Mouse (Mus musculus) hindbrain, embryonic 14.5 days (tissue): ENCODE data around the gene Ifit1bl1. TPM values are rescaled to one million over a fixed set of nuclear protein-coding genes. Genes with fewer than 3 reads are reported as not detected.

Experiments used
- ATAC-seq: fragments of 200-750 bp; cut with Nextera tagmentation; 2 replicates; pipeline ENCODE4 v1.8.0; 2017; ENCODE audit warnings: moderate number of reproducible peaks, mild to moderate bottlenecking, moderate TSS enrichment, moderate library complexity; ENCODE audit not compliant: low FRiP score
- DNase-seq: peaks from one replicate; pipeline ENCODE4 v3.0.0-alpha.2; 2015; ENCODE audit warnings: low spot score
- H3K27ac ChIP-seq: fragments of 300-500 bp; sonication (generic); 2 replicates; pipeline ENCODE4 v1.5.1; 2014; ENCODE audit warnings: mild to moderate bottlenecking, moderate library complexity
- H3K27me3 ChIP-seq: fragments of 300-500 bp; sonication (generic); 2 replicates; pipeline ENCODE4 v1.6.1; 2014; ENCODE audit warnings: mild to moderate bottlenecking, low read length, mixed read lengths; ENCODE audit not compliant: control insufficient read depth, insufficient read depth
- H3K36me3 ChIP-seq: fragments of 300-500 bp; sonication (generic); replicated peaks from 2 replicates; pipeline ENCODE4 v1.6.1; 2014; ENCODE audit not compliant: control insufficient read depth, insufficient read depth
- H3K4me1 ChIP-seq: fragments of 300-500 bp; sonication (generic); replicated peaks from 2 replicates; pipeline ENCODE4 v1.6.1; 2014; ENCODE audit warnings: antibody characterized with exemption, low read length, mixed read lengths; ENCODE audit not compliant: control insufficient read depth, insufficient read depth
- H3K4me2 ChIP-seq: fragments of 300-500 bp; sonication (generic); replicated peaks from 2 replicates; pipeline ENCODE4 v1.6.1; 2014; ENCODE audit warnings: mild to moderate bottlenecking, moderate library complexity
- H3K4me3 ChIP-seq: fragments of 300-500 bp; sonication (generic); replicated peaks from 2 replicates; pipeline ENCODE4 v1.5.1; 2014; ENCODE audit warnings: mild to moderate bottlenecking, low read length
- H3K9ac ChIP-seq: fragments of 300-500 bp; sonication (generic); 2 replicates; pipeline ENCODE4 v1.6.1; 2014
- H3K9me3 ChIP-seq: fragments of 300-500 bp; sonication (generic); 2 replicates; pipeline ENCODE4 v1.6.1; 2016; ENCODE audit warnings: low read length; ENCODE audit not compliant: control insufficient read depth
- WGBS: fragments of 180-500 bp; shearing (Covaris S2); extraction: QIAGEN DNeasy Blood & Tissue Kit; methylation state at CpG from one replicate; pipeline ENCODE4 v1.1.7; 2014; 5-methylcytosine and 5-hydroxymethylcytosine counted together
- polyA plus RNA-seq: library from polyadenylated mRNA; unstranded; fragments of >200 nt; fragmentation: Nextera tagmentation; extraction: Ambion mirVana; gene quantifications from 2 replicates; pipeline ENCODE4 v1.2.1, GENCODE M21; 2014

Gene Ifit1bl1
- polyA plus RNA-seq, 1 experiment from 2014 or later = 1.4 TPM

DNA sequence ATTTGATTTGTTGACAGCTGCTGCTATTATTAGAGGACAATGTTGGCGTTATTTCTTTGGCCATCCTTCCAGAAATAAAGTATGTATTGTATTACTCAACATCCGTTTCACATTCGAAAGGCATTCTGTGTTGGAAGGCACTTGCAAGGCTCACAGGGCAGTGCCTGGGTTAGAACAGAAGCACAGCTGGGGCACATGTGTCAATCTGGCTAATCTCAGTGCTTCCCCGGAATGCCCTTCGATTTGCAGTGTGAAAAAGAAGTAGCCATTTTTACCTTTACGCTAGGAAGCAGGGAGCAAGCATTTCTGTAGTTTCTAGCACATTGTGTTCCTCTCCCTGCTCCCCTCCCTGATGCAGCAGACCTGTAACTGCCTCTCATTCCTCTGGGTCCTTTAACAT is 48.7 kb downstream of the Ifit1bl1 start:
- Histone ChIP-seq H3K36me3 (no peaks in the 10 kb centered on the region), H3K4me2 (no peak overlapping the region), H3K27me3 (no peaks in the 10 kb centered on the region), H3K9me3 (no peaks in the 10 kb centered on the region), H3K4me3 (no peak overlapping the region), H3K9ac (no peak overlapping the region), H3K4me1 (no peaks in the 10 kb centered on the region), H3K27ac (no peak overlapping the region)
- DNase-seq (no peak), ATAC-seq (no peak)
- WGBS = 60% methylated on average over 6 of the region's 6 CpGs

DNA sequence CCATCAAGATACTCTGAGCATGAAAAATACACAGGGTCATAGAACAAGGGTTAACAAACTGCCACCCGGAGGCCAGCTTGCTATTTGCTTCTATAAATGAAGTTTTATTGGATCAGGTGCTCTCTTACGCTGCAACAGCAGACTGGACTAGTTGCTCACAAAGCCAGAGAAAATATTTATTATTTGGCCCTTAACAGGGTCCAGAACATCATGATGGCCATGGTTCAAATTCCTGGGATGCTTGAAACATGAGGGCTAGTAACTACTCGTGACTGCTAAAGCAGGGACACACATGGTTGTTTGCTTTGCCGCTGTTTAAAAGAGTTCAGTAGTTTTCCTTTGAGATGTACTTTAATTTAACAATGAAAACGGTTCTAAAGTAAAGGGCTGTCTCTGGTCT is 49.8 kb downstream of the Ifit1bl1 start:
- no peak overlapping the region for H3K4me3 ChIP-seq
- no peaks in the 10 kb centered on the region for H3K9me3 ChIP-seq
- no peak overlapping the region for H3K9ac ChIP-seq
- H3K27me3 ChIP-seq = no peaks in the 10 kb centered on the region
- WGBS = 76% methylated on average over 5 of the region's 5 CpGs
- no peaks in the 10 kb centered on the region for H3K36me3 ChIP-seq
- no peak overlapping the region for H3K27ac ChIP-seq
- no peaks in the 10 kb centered on the region for H3K4me1 ChIP-seq
- no peak for DNase-seq
- no peak for ATAC-seq
- H3K4me2 ChIP-seq = 0 out of 2 replicates have a peak overlapping the region, but pooled peaks have one; percentile 6

DNA sequence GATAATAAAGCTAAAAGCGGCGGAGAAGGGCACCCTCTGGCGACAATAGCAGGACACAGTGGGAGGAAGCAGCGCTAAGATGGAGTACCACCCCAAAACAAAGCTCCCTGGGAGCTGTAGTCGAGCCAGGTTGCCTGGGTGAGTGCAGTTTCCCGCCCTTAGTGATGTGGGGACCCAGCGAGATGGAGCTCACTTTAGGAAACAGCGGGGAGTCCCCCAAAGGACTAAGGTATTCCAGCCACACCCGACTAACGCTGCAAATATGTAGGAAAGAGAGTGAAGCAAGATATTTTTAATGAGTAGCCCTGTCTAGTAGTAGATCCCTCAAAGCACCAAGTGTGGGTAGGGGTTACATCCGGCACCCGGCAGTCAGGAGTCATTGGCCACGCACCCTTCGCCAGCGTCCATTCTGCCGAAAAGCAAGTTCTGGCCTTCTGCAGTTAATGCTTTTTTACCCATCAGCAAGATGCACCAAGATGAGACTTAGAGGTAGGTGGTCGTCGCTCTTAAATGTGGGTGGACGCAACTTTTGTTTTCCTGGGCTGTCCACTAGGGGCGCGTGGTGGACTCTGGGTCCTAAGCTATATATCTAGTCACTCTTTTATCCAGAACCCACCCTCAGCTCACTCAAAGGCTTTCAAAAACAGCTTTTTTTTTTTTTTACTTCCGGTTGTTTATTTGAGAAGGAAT is 51.1 kb downstream of the Ifit1bl1 start, which contains the start of gene Ifit2:
TSS of gene Ifit2 (plus strand) at position 161 of the 690 bp plus-strand sequence.
- peak within 1 kb of the TSS; percentile 52 for H3K27ac ChIP-seq
- WGBS = under 1% methylated on average over 22 of the region's 22 CpGs
- no peaks in the 10 kb centered on the region for H3K4me1 ChIP-seq
- ATAC-seq (peak; percentile 95), DNase-seq (peak; percentile 82)
- peak within 1 kb of the TSS; percentile 42 for H3K4me3 ChIP-seq
- peak within 1 kb of the TSS; percentile 69 for H3K4me2 ChIP-seq
- H3K36me3 ChIP-seq = no peaks in the 10 kb centered on the region
- peak within 1 kb of the TSS; percentile 50 for H3K9ac ChIP-seq
- no peaks in the 10 kb centered on the region for H3K9me3 ChIP-seq
- no peaks in the 10 kb centered on the region for H3K27me3 ChIP-seq

DNA sequence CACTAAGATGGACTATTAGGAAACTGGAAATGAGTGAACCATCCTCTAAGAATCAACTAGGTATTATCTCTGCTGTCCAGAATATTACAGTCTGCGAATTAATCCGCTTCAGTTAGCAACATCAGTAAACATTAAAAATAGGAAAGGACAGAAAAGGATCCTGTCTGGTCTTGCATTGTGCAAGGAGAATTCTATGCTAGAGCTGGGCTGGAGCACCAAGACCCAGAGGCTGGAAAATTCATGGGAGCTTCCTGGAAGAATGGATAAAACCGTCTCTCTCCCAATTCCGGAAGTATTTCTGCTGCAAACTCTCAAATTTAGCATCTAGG is 51.6 kb downstream of the Ifit1bl1 start:
- Histone ChIP-seq H3K4me3 (peak overlapping the region; percentile 42), H3K36me3 (no peaks in the 10 kb centered on the region), H3K4me1 (no peaks in the 10 kb centered on the region), H3K27me3 (no peaks in the 10 kb centered on the region), H3K9ac (peak overlapping the region; percentile 50), H3K4me2 (peak overlapping the region; percentile 69), H3K27ac (peak overlapping the region; percentile 52), H3K9me3 (no peaks in the 10 kb centered on the region)
- WGBS = 26% methylated on average over 4 of the region's 4 CpGs
- DNase-seq (no peak), ATAC-seq (peak; percentile 19; the same call in 1 of the 2 replicates)

DNA sequence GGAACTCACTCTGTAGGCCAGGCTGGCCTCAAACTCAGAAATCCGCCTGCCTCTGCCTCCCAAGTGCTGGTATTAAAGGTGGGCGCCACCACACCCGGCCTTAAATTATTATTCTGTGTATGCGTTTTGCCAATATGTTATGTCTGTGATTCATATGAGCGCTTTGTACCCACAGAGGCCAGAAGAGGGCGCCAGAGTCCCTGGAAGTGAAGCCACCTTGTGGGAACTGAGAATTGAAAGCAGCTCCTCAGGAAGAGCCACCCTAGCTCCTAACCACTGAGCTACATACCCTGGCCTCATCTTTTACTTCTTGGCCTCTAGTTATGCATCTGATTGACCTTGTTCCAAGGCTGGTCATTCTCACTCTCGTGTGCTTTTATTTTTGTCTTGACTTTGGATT is 53.8 kb downstream of the Ifit1bl1 start:
- DNase-seq (peak; percentile 68), ATAC-seq (no peak)
- H3K27me3 ChIP-seq = no peaks in the 10 kb centered on the region
- H3K4me3 ChIP-seq = no peak overlapping the region
- H3K36me3 ChIP-seq = no peaks in the 10 kb centered on the region
- H3K4me2 ChIP-seq = no peak overlapping the region
- H3K9me3 ChIP-seq = no peaks in the 10 kb centered on the region
- no peak overlapping the region for H3K27ac ChIP-seq
- no peak overlapping the region for H3K9ac ChIP-seq
- 28% methylated on average over 7 of the region's 7 CpGs for WGBS
- no peaks in the 10 kb centered on the region for H3K4me1 ChIP-seq

DNA sequence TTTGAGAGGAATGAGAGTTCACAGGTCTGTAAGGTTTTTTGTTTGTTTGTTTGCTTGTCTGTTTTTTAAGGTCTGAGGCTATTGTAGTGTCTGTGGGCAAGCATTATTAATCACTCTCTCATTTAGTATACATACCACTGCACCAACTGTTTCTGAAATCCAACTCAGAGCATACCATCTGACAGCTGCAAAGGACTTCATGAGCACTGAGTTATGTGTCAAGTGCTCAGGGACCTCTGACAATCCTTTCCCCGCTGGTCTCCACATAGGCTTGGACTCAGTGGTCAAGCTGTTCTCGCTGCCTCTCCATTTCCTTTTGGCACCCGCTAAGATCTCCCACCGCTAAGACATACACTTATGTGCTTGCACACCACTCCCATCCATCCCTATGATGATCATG is 55.5 kb downstream of the Ifit1bl1 start:
- Histone ChIP-seq H3K36me3 (no peaks in the 10 kb centered on the region), H3K4me2 (no peak overlapping the region), H3K4me1 (no peaks in the 10 kb centered on the region), H3K9me3 (no peaks in the 10 kb centered on the region), H3K27me3 (no peaks in the 10 kb centered on the region), H3K9ac (no peak overlapping the region), H3K4me3 (no peak overlapping the region), H3K27ac (no peak overlapping the region)
- ATAC-seq (no peak), DNase-seq (no peak)
- 87% methylated on average over 4 of the region's 4 CpGs for WGBS

Other genes with a start within 250 kb of the Ifit1bl1 start
- gene Ch25h, start 126.8 kb downstream of the Ifit1bl1 start, polyA plus RNA-seq = 0.27 and 0.55 TPM in 2 replicates
- 28.6 and 30.3 TPM in 2 replicates for gene Lipa, start 74.5 kb downstream of the Ifit1bl1 start, polyA plus RNA-seq
- 5.8 and 8.1 TPM in 2 replicates for gene Ifit2, start 51.3 kb downstream of the Ifit1bl1 start, polyA plus RNA-seq
- gene Ifit3, start 18.4 kb downstream of the Ifit1bl1 start, polyA plus RNA-seq = 0.80 and 1.1 TPM in 2 replicates
- 0.21 and 0.52 TPM in 2 replicates for gene Ifit3b, start 6.0 kb upstream of the Ifit1bl1 start, polyA plus RNA-seq
- 0.07 and 0.44 TPM in 2 replicates for gene Ifit1bl2, start 38.8 kb upstream of the Ifit1bl1 start, polyA plus RNA-seq
- 0.13 and 0.54 TPM in 2 replicates for gene Ifit1, start 38.9 kb upstream of the Ifit1bl1 start, polyA plus RNA-seq
- 4.4 TPM in 2 replicates for gene Slc16a12, start 145.3 kb upstream of the Ifit1bl1 start, polyA plus RNA-seq